Mouse (Mus musculus) gastrocnemius, adult 8-10 months (tissue): Measurements from ENCODE around the gene Klhdc8a. TPM values are rescaled to one million over a fixed set of nuclear protein-coding genes. Genes with fewer than 3 reads are reported as not detected.

Experiments used
- DNase-seq, 2 experiments: peaks; one replicate each; pipeline ENCODE4 v3.0.0; 2022; ENCODE audit warnings: low spot score in 2 of 2
- total RNA-seq, 4 experiments: library from RNA; stranded (reverse); gene quantifications; 2 replicates each; pipeline ENCODE4 v1.2.4; 2022

The Klhdc8a gene
- total RNA-seq, 4 experiments from 2014 or later, result 0.07 to 0.32 (median 0.17) TPM

DNA sequence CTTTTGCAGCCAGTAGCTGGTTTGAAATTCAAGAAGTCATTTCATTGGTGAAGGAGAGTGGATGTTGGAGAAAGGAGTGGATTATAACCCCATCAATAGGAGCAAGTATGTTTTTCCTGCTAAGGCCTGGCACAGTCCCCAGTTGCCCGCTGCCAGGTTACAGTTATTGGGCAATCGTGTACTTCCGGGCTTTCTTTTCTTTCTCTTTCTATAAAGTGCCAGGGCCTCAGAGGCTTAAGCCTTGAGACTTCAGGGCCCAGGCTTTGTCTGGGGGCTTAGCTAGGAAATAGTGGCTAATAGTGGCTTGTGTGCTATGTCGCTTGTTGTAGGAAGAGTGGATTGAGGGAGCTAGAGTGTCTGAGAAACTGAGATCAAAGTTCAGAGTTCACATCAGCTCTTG is 19.0 kb downstream of the Klhdc8a start:
- DNase-seq, result no peak

DNA sequence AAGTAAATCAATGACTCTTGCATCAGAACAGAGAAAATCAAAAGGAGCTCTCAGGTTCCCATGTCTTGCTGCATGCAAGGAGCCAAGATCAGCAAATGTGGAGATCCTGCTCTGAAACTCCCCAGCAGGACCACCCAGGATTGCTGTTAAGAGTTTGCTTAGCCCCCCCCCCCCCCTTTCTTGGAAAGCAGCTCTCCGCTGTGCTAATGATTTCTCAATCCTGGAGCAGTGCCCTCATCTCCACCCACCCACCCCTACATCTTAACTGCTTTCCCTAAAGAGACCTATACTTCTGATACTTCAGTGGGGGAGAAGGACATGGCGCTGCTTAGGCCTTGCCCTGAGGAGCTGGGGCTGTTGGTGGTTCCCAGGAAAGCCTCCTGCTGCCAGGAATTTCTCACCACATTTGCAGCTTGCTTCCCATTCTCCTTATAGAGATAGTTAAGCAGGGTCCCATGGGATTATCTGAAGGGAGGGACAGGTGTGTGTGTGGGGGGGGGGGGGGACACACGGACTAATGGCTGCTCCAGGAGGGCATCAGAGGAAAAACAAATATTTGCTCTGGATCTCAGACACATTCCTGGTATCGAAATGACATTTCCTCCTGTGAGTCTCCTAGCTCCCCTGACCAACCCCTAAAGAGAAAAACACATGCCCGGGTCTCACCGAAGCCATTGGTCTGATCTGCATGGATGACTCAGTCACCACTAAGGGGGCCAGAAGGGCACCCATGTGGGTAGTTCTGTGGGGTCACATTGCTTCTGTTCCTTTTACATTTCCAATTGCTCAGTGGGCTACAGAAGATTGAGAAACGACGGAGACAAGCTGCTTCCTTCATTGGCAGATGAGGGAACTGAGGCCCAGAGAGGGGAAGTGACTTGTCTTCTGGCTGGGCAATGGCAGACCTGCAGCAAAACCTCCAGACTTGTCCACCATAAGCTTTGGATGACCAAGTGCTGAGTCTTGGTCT is 19.8 kb downstream of the Klhdc8a start:
- no peak for DNase-seq

DNA sequence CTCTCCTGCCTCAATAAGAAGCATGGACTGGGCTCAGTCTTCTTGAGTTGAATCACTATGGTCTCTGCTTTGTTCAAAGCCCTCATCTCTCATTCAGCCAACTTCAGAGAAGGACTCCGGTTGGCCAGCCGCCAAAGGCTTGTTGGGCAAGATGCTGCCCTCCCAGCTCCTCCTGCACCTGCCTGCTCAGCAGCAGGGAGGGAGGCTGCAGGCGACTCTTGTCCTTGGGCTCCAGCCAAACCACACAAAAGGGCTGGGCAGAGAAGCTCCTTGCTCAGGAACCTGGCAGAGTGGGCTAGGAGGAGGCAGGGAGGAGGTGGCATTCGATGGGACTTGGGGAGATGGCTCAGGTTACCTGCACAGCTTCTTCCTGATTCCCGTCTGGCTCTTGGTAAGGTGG is 20.8 kb downstream of the Klhdc8a start:
- no peak for DNase-seq

DNA sequence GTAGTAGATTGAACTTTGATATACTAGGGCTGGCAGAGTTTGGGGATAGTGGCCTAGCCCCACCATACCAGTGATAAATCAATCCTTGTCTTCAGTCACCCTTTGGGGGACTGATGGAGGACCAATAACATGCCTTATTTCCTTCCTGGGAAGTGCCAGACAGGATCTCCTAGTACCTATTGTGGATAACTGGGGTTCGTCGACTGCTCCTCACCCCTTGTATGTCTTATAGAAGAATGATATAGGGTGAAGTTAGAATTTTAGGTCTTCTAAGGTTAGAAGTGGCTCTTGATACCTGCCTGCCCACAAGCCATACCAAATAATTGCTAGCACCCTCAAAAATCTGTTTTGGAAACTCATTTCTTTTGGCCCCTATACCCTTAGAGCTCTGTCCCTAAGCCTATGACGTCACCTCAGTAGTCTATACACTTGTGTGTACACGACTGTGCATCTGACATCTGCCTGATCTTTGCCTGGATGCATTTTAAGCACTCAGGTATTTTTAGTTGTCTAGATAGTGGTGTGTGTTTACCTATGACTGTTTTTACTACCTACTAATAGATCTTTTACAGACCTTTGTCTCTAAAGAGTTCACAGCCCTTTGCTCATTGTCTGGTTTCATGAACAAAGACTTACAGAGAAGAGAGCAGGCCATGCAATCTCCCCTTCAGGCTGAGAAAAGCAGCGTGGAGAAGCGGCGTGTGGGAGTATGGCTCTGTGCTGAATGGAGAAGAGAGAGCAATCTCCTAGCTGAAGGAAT is 23.6 kb downstream of the Klhdc8a start:
- DNase-seq, result no peak

DNA sequence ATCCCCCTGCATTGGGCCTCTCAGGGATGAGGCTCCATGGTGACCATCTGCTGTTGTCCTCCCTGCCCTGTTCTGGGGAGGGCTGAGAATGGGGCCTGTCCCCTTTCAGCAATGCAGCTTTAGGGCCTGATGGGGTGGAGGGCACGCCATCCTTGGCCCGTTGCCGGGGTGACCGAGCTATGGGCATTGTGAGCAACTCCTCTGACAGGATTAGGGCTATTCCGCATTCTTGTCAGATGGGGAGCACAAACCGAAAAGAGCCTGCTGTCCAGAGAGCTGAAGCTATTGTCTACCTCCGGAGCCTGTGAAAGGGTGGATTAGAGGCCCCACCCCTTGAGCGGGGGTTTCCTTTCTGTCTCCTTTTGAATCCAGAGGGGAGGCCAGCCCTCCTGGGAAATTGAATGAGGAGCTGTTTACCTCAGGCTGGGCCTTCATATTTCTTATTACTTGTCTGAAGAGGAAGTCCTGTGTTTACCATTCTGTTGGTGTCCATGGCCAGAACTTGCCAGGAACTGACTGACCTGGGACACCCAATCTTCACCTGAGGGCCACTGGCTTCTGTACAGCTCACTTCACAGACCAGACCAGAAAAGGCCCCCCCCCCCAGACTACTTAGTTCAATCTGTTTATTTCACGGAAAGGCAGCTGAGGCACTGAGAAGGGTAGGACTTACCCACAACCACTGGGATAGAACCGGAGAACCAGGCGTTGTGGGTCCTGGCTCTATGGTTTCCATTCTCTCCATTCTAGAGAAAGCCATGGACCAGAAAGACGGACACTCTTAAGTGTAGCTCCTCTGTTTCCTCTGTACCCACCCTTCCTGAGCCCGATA is 24.5 kb downstream of the Klhdc8a start:
- DNase-seq, result no peak

DNA sequence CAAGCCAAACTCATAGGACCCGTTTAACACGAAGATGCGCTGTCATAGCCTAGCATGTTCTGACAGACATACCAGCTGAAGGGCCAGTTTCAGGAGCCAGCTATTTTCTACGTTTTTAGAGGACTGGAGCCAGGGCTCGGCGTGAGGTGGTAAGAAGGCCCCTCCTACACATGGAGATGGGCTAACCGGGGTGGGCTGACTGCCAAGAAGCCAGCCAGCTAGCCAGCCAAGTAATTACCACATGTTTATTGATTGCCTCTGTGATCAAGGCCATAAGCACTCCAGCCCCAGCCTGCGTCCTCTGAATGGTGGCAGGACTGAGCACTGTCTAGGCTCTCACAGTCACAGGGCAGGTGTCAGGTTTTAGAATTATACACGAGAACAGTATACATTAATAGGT is 28.4 kb downstream of the Klhdc8a start:
- no peak for DNase-seq

DNA sequence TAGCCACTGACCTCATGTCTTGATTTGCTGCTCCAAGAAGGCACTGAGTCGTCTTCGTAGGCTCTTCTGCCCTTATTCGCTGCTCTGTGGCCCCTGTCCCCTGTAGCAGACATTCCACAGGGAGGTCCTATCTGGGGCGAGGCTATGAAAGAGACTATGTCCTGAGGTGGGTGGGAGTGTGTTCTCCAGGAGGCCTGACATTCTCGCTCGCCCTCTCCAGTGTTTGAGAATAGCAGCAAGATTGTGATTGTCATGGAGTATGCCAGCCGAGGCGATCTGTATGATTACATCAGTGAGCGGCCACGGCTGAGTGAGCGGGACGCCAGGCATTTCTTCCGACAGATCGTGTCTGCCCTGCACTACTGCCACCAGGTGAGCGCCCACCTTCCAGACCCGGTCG is 29.1 kb downstream of the Klhdc8a start:
- no peak for DNase-seq

DNA sequence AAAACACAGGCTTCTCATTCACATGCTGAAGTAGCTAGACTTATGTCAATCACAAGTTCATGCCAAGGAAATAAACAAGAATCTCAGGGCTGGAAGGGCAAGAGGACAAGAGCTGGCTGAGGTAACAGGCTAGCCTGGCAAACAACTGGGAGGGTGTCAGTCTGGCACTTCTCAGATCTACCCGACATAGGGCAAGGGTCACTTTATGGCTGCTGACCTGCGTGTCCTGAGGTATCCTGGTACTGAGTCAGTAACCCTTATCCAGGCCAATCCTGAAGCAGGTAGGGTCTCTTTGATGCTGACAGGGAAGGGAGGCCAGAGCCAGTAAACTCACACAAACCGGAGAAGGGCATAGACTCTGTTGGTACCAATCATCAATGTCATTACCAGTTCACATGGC is 30.1 kb downstream of the Klhdc8a start:
- DNase-seq, result no peak

DNA sequence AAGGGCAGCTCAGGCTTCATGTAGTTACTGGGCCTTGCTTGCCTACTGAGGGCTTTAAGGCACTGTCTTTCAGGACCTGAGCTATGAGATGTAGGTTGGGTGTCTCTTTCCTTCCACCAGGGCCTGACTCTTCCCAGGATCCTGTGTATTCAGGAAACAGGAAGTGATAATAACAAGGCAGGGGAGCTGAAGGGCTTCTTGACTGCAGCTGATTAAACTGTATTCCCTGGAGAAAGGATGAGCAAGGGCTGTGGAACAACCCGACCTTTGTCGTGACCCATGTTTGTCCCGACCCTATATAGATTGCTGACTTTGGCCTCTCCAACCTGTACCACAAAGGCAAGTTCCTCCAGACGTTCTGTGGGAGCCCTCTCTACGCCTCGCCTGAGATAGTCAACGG is 31.2 kb downstream of the Klhdc8a start:
- DNase-seq, result no peak

DNA sequence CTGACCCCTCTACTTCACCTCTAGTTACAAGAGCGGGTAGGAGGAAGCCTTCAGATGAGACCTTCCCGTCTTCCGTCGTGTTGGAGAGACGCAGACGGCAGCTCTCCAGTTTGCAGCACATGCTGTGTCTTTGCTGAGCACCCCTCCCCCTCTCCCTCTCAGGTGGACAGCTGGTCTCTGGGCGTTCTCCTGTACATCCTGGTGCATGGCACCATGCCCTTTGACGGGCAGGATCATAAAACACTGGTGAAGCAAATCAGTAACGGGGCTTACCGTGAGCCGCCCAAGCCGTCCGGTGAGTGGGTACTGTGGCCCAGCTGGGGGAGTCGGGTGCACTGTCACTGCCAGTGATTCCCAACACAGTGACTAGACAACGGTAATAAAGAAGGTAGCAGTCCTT is 32.0 kb downstream of the Klhdc8a start:
- no peak for DNase-seq

DNA sequence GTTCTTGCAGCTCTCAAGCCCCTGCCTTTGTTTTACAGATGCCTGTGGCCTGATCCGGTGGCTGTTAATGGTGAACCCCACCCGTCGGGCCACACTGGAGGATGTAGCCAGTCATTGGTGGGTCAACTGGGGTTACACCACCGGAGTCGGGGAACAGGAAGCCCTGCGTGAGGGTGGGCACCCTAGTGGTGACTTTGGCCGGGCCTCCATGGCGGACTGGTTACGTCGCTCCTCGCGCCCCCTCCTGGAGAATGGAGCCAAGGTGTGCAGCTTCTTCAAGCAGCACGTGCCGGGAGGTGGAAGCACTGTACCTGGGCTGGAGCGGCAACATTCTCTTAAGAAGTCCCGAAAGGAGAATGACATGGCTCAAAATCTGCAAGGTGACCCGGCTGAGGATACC is 32.9 kb downstream of the Klhdc8a start:
- DNase-seq, result no peak

DNA sequence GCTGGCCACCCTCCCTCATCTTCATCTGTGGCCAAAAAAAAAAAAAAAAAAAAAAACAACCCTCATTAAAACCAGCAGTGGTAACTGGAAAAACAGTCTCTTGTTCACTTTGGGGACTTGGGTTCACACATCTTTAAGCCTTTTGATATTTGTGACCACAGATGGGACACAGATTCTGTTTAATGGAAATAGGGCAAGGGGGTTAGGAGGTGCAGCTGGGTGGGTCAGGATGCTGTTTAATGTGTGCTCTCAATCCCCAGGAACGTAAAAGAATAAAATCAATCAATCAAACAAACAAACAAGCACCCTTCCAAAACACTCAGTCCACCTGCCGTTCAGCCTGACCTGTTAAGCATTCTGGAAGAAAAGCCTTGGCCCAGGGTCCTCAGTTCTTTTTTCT is 34.8 kb downstream of the Klhdc8a start:
- no peak for DNase-seq

DNA sequence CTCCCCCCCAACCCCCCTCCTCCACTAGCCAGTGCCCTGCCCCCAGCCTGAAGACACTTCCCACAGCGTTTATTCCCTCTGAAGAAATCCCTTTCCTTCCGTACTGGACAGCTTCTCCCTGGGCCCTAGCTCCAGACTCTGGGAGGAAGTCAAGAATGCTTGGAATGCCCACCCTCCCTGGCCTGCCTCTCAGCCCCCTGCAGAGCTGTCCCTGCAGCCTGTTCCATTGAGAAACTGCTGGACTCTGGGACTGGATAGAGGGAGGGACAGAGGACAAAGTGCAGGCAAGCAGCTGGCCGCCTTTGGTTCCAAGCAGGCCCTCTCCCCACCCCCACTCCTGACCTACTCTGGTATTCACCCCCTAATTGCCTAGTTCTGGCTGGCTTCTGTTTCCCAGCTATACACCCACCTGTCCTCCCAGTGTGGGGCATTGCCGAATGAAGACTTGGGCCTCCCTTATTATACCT is 35.3 kb downstream of the Klhdc8a start:
- DNase-seq, result peak; percentile 24 to 42

DNA sequence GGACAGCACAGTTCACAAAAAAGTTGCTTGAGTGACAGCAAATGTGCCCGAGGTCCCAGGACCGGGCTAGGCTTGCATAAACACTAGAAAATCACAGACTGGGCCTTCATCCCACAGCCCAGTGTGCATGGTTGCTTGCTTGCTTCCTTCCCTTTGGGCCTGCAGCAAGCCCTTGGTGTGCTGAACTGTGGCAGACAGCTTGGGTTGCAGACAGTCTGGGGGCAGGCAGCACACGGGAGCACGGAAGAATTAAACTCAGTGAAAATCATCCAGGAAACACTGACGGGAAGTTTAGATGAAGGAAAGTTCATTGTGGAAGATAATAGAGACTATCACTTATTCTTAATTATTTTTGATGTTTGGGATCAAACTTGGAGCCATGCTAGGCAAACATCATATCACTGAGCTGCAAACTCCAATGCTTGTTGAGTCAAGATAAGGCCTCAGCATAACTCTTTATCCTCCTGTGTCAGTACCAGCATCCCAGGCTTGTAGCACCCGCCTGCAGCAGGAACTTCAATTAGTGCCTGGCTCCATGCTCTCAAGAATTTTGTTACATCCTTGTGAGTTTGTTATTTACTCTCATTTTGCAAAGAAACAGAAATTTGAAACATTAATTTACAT is 35.9 kb downstream of the Klhdc8a start:
- DNase-seq, result no peak

DNA sequence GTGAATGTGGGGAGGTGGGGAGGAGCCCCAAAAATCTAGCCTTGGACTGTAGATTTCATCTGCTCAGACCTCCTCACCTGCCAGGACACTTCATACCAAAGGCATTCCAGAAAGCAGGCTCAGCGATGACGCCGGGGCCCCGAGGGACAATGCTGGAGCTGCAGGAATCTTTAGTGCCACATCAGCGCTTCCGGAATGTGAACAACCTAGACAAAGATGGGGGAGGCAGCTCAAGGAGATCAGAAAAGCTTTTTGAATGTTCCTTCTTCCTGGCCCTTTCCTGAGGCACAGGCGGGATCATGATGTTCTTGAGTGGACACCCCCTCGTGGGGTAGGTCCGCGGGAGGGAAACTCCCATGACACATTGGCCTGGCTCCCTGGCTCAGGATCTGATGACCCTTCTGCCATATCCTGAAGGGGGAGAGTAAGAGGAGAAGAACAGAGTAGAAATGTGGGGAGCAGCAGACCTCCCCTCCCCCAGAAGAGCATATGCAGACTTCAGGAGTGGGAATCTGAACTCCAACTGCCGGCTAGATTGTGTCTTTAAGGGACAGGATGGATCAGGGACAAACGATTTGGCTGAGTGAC is 37.0 kb downstream of the Klhdc8a start:
- peak in 1 of 2 experiments; percentile 33 for DNase-seq

DNA sequence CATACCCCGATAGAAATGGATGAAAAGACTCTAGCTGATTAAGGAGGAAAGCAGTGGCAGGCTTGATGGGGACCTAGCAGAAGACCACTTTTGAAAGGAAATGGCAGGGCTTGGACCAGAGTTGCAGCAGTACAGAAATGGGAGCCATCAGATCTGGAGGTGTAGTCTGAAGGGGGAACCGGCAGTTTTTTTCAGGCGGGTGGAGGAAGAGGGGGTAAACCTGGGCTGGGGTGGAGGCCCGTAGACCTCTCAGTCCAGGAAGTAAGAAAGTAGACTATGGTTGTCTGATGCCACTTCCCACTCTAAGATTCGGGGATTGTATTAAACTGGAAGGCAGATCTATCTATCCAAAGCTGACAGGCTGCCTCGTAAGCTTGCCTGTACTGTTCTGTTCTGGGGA is 38.5 kb downstream of the Klhdc8a start:
- DNase-seq, result no peak

DNA sequence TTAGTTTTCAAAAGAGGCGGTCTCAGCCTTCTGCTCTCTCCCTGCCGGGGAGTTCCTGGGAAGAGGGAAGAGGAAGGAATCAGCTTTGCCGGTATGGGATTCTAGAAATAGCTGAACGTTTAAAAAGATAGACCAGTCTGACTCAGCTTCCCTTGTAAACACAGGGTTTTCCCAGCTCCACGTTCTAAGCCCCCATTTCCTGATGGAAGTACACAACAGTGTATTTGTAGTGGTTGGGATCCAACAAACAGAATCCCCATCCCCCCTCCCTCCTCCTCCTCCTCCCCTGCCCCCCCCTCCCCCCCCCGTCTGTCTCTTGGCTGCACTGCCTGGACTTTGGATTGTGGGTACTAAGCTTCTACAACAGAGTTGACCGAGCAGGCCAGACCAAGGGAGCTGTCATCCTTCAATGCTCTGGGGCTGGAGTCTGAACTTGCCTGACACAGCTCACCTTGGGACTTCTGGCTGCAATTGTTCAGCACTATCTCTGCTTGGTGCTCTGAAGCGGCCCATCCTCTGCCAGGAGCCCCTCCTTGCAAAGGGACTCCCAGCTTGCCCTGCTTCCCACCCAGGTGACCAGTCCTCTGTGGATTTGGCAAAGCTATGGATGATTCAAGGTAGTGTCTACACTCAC is 39.7 kb downstream of the Klhdc8a start:
- DNase-seq, result no peak

DNA sequence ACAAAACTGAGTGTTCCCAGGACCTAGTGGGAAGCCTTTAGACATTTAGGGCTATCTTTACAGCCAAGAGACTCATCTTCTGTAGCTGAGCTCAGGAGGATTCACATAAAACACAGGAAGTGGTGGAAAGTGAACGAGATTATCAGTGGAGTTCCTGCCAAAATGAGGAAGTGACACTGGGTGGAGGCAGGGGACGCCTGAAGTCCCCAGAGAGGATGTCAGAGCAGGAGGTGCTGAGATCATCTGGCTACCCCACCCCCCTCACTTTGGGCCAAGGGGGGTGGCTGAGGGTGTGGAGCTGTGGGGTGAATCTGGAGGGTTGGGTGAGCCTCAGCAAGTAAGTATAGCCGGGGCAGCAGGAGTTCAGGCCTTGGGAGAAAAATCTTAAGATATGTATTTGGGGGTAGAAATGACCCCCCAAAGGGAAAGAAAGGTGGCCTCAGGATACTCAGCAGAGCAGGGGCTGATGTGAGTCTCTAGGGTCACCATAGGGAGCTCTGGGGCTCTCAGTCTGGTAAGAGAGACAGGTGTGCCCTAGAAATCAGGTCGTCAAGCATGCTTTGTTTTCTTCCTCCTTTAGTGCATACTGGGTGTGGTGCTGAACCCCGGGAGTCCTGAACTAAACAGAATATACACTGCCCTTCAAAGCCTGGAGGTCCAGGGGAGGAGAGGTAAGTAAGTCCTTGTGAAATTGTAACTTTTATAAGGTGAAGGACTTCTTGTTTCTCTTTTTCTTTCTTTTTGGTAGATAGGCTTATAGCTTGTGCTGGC is 43.5 kb downstream of the Klhdc8a start:
- peak; percentile 44 to 59 for DNase-seq

DNA sequence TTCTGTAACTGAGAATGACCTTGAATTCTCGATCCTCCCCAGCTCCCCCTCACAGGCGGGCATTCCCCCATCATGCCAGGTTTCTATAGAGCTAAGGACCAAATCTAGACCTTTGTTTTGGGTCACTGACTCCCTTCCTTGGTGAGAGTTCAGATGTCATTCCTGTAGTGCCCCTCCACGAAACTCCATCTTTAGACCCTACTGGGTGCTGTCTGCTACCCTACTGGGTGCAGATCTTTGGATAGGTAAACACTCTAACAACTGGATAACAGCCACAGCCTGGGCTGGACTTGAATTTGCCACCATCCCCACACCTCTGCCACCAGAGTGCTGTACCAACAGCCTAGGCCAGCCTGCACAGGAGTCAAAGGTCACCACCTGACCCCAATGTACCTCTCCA is 44.1 kb downstream of the Klhdc8a start:
- no peak for DNase-seq
